Mouse (Mus musculus) lung, adult 18-20 months (tissue): ENCODE results near the gene Eya4.

Experiments
- DNase-seq, 2 experiments: peaks; one replicate each; pipeline ENCODE4 v3.0.0; 2022; ENCODE audit warnings: mixed read lengths in 2 of 2

Eya4 gene

DNA sequence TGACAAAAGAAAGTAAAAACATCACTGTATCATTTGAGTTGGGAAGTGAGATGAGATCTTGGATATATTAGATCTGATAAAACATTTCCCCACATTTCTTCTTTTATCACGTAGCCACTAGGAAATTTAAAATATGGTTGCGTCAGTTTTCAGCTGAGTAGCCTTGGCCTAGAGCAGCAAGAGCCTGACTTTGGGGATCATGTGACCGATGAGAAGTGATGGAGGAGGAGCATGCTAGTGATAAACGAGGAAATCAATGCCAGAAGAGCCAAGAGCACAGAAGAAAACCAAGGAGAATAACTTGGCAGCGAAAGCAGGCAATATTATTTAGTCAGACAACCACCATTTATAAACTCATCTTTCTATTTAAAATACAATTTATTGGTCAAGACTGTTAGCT is 119.7 kb downstream of the Eya4 start:
- no peak for DNase-seq

- no peak for DNase-seq
These were observed 127.2 kb downstream of the Eya4 start for GRCm38 (mm10) chr10:23223336-23223735.

- DNase-seq = no peak
These were observed 130.2 kb downstream of the Eya4 start for GRCm38 (mm10) chr10:23220432-23220831.

GRCm38 (mm10) chr10:23216815-23217214 is 133.8 kb downstream of the Eya4 start:
- no peak for DNase-seq

- DNase-seq = no peak
These were observed 139.2 kb downstream of the Eya4 start for GRCm38 (mm10) chr10:23211381-23211780.

GRCm38 (mm10) chr10:23203885-23204284 is 146.7 kb downstream of the Eya4 start:
- peak; percentile 4 to 7 for DNase-seq

DNA sequence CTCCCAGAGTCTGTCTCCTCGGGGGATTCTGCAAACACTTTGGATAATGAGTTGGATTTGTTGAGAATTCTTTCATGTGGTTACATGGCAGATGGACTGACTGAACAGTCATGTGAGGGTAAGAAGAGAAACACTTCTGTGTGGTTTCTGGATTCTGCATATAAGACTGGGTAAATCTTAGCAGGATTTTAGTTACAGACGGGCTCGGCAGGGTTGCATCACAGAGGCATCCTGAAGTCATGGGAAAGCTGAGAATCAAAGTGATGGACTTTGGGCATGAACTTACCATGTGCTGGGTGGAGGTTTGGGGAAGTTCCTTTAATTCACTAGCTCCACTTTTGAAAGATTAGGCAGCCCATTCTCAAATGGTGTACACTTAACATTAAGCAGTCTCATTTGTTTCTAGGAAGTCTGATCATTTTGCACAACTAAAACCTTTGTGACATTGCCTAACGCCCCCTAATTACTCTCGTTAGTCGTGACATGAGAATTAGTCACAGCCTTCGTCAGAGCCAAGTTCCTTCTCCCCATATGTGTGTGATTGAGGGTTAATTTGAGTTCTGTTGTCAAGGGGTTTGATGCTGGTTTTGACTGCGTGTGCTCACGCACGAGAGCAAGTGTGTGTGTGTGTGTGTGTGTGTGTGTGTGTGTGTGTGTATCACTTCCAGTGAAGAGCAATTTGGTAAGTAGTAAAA is 147.3 kb downstream of the Eya4 start:
- no peak for DNase-seq

GRCm38 (mm10) chr10:23202591-23202990 is 148.0 kb downstream of the Eya4 start:
- DNase-seq = no peak

- no peak for DNase-seq
These were observed 152.3 kb downstream of the Eya4 start for GRCm38 (mm10) chr10:23198251-23198650.

GRCm38 (mm10) chr10:23196336-23196735 is 154.2 kb downstream of the Eya4 start:
- no peak for DNase-seq

GRCm38 (mm10) chr10:23195337-23195736 is 155.2 kb downstream of the Eya4 start:
- no peak for DNase-seq

DNA sequence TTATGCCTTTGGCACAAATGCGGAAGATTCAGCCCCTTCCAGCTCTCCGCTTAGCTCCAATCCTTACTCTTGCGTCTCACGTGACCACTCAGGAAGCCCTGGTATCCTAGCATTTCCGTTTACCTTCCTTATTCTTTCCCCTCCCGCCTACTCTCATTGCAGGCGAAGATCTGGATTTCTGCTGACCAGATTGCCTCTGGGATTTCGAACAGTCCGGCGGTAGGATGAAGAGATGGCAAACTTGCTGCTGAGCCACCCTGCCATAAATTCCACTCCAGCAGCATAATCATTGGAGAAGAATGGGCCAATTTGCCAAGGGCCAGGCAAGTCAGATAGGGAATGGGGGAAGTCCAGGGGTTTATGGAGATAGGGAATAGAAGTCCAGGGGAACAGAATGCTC is 160.8 kb downstream of the Eya4 start:
- DNase-seq = no peak

DNA sequence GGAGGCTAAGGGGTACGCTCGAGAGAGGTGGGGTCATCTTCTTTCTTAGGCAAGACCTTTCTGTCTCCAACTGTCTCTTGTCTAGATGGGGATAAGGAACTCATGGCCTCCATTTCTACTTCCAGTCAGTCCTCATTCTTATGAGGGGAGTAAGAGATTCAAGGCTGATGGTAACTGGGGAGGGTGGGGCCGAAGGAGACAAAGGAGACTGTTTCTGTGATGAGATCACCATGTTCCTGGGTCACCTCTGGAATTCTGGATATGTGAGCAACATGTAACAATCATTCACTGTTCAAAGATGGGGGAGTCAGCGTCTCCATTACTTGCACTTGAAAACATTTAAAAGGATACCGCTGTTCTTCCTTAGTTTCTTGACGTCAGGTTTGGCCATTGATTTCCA is 165.2 kb downstream of the Eya4 start:
- no peak for DNase-seq

- no peak for DNase-seq
These were observed 168.8 kb downstream of the Eya4 start for GRCm38 (mm10) chr10:23181572-23182493.

GRCm38 (mm10) chr10:23179285-23179684 is 171.3 kb downstream of the Eya4 start:
- no peak for DNase-seq

DNA sequence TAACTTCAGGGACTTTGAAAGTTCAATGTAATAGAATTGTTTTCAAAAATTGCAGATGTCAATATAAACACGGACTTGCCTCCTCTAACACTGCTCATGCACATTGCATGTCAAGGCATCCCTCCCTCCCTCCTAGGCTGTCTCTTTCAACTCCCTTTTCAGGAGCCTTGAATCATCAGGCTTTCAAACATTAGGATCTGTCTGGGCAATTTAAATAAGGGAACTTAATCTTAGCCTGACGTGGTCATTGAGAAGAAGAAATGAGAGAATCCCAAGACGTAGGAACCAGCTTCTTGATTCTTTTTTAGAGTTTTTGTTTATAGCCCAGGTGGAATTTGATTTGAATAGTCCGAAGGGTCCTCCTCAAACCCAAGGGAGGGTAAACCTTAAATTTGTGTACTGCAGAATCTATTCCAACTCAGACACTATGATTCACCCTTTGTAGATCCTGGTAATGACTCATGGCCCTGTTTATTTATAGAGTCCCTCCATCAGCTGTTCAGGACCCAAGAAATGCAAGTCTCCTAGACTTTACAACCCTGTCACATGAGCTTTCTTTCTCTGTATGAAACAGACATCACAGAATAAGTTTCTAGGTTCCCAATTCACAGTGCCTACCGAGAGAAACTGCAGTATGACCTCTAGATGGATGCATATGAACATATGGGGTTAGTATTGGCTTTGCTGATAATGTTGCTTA is 173.1 kb downstream of the Eya4 start:
- DNase-seq = no peak

DNA sequence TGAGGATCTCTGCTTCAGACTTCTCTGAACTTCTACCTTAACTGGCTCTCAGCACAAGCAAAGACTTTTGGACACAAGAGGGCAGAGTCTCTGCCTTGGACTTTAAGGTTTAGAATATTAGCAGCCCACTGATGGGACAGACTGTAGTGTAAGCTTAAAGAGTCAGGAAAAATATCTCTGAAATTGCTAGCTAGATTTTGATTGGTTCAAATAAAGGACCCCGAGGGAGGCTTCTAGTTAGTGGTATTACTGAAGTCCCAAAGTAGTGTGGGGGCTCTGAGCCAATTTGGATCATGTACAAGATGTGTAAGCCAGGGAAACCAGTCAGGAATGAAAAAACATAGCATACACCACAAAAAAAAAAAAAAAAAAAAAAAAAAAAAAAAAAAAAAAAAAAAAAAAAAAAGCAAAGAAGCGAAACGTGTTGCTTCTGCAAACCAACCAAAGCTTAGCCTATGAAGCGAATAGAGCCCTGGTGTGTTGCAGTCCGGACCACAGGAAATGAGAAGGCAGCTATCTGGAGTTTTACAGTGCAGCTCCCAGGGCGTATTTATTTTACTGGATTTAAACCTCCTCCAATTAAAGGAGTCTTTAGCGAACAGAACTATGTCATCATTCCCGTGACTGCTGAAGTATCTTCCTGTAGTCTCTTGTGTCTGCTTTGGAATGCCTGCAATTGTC is 173.8 kb downstream of the Eya4 start:
- DNase-seq = no peak

DNA sequence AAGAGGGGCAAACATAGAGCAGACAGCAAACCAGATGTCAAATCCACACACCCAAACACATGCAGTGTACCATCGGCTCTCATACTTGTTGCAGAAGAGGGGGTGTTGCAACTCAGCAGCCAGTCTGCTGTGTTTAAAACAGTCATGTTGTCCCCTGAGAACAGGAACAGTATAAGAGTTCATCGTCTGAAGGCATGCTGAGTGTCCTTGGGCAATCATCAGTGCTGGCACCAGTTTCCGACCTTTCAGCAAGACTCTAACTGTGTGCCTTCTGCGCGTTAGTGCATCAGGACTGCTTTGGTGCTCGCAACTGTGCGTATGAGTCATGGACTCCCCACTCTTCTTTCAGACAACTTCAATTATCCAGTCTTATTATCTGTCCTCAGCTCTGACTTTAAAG is 179.0 kb downstream of the Eya4 start:
- DNase-seq = no peak

DNA sequence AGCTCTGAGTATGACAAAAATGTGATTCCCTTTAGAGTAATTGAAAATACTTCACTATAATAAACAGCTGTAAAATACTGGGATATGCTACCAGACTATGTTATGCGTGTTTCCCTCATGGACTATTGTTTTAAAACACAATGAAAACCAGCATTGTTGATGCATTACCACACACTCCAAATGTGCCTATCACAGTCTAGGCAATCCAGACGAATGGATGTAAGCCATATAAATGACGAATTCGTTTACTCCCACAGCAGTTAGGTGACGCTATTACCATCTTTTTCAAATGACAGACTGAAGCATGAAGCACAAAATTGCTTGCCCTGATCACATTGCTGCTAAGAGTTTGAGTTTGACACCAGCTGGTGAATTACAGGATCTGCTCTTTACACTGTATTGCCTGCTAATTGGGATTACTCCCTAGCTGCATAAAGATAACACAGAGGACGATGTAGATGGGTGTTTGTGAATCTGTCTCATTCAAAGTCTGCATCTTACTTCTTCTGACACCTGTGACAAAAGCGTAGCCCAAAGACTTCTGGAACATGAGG is 185.4 kb downstream of the Eya4 start:
- no peak for DNase-seq

- no peak for DNase-seq
These were observed 190.7 kb downstream of the Eya4 start for GRCm38 (mm10) chr10:23159844-23160243.

DNA sequence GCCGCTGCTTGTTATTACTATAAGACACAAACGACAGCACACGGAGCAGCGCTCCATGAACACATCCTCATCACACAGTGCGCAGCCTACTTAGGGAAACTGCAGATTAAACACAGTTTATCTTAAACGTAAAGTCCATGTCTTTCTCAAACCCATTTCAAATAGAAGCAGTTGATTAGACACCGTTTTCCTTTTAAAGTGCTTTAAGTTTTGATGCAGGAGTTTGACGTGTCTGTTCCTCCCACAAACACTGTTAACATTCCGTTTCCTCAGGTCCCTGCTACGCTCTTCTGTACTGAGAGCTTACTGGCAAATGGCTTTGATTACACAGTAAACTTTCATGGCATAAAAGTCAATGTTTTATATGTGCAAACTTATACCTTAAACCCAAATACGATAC is 191.4 kb downstream of the Eya4 start:
- DNase-seq = no peak

DNA sequence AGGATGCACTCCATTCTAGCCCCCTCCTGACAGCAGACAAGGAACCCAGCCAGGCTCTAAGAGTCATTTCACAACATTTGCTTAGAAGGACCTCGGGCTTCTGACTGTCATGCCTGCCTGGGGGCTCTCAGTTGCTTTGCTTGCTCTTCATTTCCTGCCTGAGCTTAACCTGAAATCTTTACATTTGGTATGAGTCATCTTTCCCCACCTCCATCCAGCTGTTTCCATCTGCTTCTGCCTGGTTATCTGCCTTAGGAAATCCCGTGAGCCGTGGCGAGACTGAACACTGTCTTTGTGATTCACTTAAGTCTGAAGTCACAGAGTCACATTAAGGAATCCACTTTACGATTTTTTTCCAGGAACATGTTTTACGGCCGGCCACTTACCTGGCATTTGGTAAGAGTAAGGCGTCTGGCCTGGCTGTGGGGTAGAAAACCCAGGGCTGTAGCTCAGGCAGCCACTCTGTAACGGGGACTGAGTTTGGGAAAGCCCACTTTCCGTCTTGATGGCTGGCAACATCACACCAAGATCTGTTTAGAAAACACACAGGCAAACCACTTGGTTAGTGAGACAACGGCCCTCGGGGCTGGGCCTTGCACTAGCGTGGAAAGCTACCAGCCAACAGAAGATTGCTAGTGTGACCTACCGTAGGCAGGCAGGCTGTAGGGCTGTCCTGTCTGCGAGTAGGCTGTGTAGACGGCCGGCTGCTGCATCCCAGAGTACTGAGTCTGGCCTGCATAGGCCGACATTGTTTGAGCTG is 193.5 kb downstream of the Eya4 start:
- no peak for DNase-seq
